Mouse (Mus musculus) CH12.LX (cell line): ENCODE data around the gene Nell1.

Experiments
- CTCF ChIP-seq, 2 experiments: IDR thresholded peaks in 1 of 2; conservative IDR thresholded peaks in 1 of 2; 2 replicates each; pipeline ENCODE4 v1.5.1; 2011 to 2012; ENCODE audit warnings: low read depth in 2 of 2, low read length in 2 of 2, improper control_type of control experiment in 1 of 2, inconsistent platforms in 1 of 2, mild to moderate bottlenecking in 1 of 2, moderate library complexity in 1 of 2
- MYC ChIP-seq: IDR thresholded peaks from 2 replicates; pipeline ENCODE4 v1.6.1; 2011; ENCODE audit warnings: low read depth, mild to moderate bottlenecking, improper control_type of control experiment, low read length
- POLR2A ChIP-seq: IDR thresholded peaks from 2 replicates; pipeline ENCODE4 v1.6.1; 2011; ENCODE audit warnings: low read depth, mild to moderate bottlenecking, improper control_type of control experiment, low read length
- TCF12 ChIP-seq: IDR thresholded peaks from 2 replicates; pipeline ENCODE4 v1.6.1; 2014; ENCODE audit warnings: low read depth, mild to moderate bottlenecking, inconsistent platforms, low read length, improper control_type of control experiment
- USF1 ChIP-seq: IDR thresholded peaks from 2 replicates; pipeline ENCODE4 v1.6.1; 2014; ENCODE audit warnings: low read depth, mild to moderate bottlenecking, inconsistent platforms, low read length, improper control_type of control experiment

DNA sequence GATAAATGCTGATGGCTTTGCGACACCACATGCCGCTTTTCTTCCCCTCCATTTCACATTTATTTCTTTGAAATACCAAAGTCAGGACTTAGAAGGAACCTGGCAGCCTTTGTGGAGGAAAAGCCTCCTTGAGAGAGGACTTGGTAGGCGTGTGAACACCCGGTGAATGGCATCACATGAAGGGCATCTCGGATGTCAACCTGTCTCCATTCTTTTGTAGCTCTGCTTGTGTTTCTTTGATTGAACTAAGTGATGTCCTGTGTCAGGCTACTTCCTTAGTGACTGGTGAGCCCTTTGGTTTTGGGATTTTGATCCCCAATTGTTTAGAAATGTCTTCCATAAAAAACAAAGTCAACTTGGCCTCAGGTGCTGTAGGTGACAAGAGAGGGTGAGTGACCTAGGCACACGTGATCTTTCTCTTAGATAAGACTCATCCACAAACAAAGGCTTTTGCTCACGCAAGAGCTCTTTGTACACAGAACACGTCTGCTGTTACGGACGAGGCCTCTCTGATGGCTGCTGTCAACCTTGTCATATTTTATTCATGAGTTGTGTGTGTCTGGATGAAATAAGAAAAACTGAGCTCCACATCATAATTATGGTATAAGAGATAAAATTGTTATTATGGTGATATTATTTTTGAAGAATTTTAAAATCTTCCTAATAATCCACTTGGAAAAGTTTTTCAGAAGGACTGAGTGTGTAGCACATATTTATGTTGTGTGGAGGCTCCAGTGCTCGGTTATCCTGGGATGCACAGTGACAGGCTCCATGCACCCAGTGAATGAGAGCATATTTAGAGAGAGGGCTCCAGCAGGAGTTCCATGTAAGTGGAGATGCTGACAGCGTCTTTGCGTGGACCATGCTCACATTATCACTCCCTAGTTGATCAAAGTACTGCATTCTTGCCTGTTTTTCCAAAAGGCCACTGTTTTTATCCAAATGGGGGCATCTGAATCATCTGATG, 60.8 kb downstream of the Nell1 start:
- no peak for TF ChIP-seq CTCF (conservative IDR thresholded peaks at IDR 0.05 in 1 of 2, IDR thresholded peaks at IDR 0.05 in 1 of 2; ENCODE audit: low read depth in 2 of 2, low read length in 2 of 2)
- TF ChIP-seq USF1, result no peak
- no peak for TF ChIP-seq MYC
- no peak for TF ChIP-seq POLR2A
- TF ChIP-seq TCF12, result no peak
